Mouse (Mus musculus) heart, embryonic 14.5 days (tissue): ENCODE measurements around the gene Slc45a3. TPM values are rescaled to one million over a fixed set of nuclear protein-coding genes. Genes with fewer than 3 reads are reported as not detected.

ENCODE experiments used
- ATAC-seq: fragments of 200-750 bp; cut with Nextera tagmentation; 2 replicates; pipeline ENCODE4 v1.8.0; 2017; ENCODE audit warnings: low read depth, moderate TSS enrichment; ENCODE audit not compliant: insufficient number of reproducible peaks, insufficient read depth, low FRiP score
- H3K27ac ChIP-seq, 2 experiments: fragments of 200-500 bp in 1 of 2; fragments of 300-500 bp in 1 of 2; sonication (generic) in 1 of 2; replicated peaks in 1 of 2; 2 replicates each; pipeline ENCODE4 v1.5.1; 2012 to 2014; ENCODE audit warnings: low read depth in 2 of 2, low read length in 2 of 2, control low read depth in 1 of 2, mild to moderate bottlenecking in 1 of 2, mixed read lengths in 1 of 2; ENCODE audit not compliant: control insufficient read depth in 1 of 2, insufficient read depth in 1 of 2
- H3K27me3 ChIP-seq: fragments of 300-500 bp; sonication (generic); 2 replicates; pipeline ENCODE4 v1.6.1; 2014; ENCODE audit warnings: mild to moderate bottlenecking, low read length, control low read depth; ENCODE audit not compliant: control insufficient read depth, insufficient read depth
- H3K36me3 ChIP-seq: fragments of 300-500 bp; sonication (generic); 2 replicates; pipeline ENCODE4 v1.6.1; 2014; ENCODE audit warnings: mild to moderate bottlenecking, control low read depth, low read length, mixed read lengths; ENCODE audit not compliant: control insufficient read depth, insufficient read depth
- H3K4me1 ChIP-seq, 2 experiments: fragments of 200-500 bp in 1 of 2; fragments of 300-500 bp in 1 of 2; sonication (generic) in 1 of 2; 2 replicates each; pipeline ENCODE4 v1.6.1; 2012 to 2014; ENCODE audit warnings: low read length in 2 of 2, control low read depth in 1 of 2, mixed read lengths in 1 of 2; ENCODE audit not compliant: control insufficient read depth in 2 of 2, insufficient read depth in 2 of 2
- H3K4me2 ChIP-seq: fragments of 300-500 bp; sonication (generic); 2 replicates; pipeline ENCODE4 v1.6.1; 2014; ENCODE audit warnings: mild to moderate bottlenecking, low read length
- H3K4me3 ChIP-seq, 2 experiments: fragments of 200-500 bp in 1 of 2; fragments of 300-500 bp in 1 of 2; sonication (generic) in 1 of 2; 2 replicates each; pipeline ENCODE4 v1.5.1; 2012 to 2014; ENCODE audit warnings: low read length in 2 of 2, mild to moderate bottlenecking in 2 of 2, control low read depth in 1 of 2, low read depth in 1 of 2, moderate library complexity in 1 of 2; ENCODE audit not compliant: control insufficient read depth in 1 of 2, insufficient read depth in 1 of 2
- H3K9ac ChIP-seq: fragments of 300-500 bp; sonication (generic); 2 replicates; pipeline ENCODE4 v1.6.1; 2014; ENCODE audit warnings: mild to moderate bottlenecking, low read length
- H3K9me3 ChIP-seq: fragments of 300-500 bp; sonication (generic); 2 replicates; pipeline ENCODE4 v1.6.1; 2016; ENCODE audit warnings: low read length, control low read depth; ENCODE audit not compliant: control insufficient read depth
- WGBS: fragments of 180-500 bp; shearing (Covaris S2); extraction: QIAGEN DNeasy Blood & Tissue Kit; methylation state at CpG from one replicate; pipeline ENCODE4 v1.1.7; 2014; 5-methylcytosine and 5-hydroxymethylcytosine counted together
- polyA plus RNA-seq: library from polyadenylated mRNA; unstranded; fragments of >200 nt; fragmentation: Nextera tagmentation; extraction: Ambion mirVana; gene quantifications from 2 replicates; pipeline ENCODE4 v1.2.1, GENCODE M21; 2014

Slc45a3 gene
- polyA plus RNA-seq, 1 experiment from 2014 or later: 3.1 TPM

- Histone ChIP-seq H3K36me3 (peaks cover 86% of the 10 kb centered on the region), H3K4me2 (no peak overlapping the region), H3K9me3 (no peaks in the 10 kb centered on the region), H3K9ac (no peak overlapping the region), H3K27ac (no peak overlapping the region), H3K4me3 (no peak overlapping the region), H3K4me1 (no peaks in the 10 kb centered on the region), H3K27me3 (no peaks in the 10 kb centered on the region)
- 66% methylated on average over 2 of the region's 2 CpGs for WGBS
- no peak for ATAC-seq
Observed at GRCm38 (mm10) chr1:132030574-132030973, 67.8 kb downstream of the Slc45a3 start.

GRCm38 (mm10) chr1:132032172-132032571 lies 69.4 kb downstream of the Slc45a3 start:
- Histone ChIP-seq H3K27ac (no peak overlapping the region), H3K9me3 (no peaks in the 10 kb centered on the region), H3K4me1 (no peaks in the 10 kb centered on the region), H3K36me3 (peaks cover 74% of the 10 kb centered on the region), H3K9ac (no peak overlapping the region), H3K4me2 (no peak overlapping the region), H3K27me3 (no peaks in the 10 kb centered on the region), H3K4me3 (no peak overlapping the region)
- no peak for ATAC-seq
- WGBS: 84% methylated on average over 7 of the region's 7 CpGs

Other genes starting within 250 kb of the Slc45a3 start
- gene Slc26a9, start 218.9 kb upstream of the Slc45a3 start, polyA plus RNA-seq: 0.07 and 0.23 TPM in 2 replicates
- gene Pm20d1, start 165.6 kb upstream of the Slc45a3 start, polyA plus RNA-seq: 2.1 and 2.2 TPM in 2 replicates
- gene Slc41a1, start 135.5 kb upstream of the Slc45a3 start, polyA plus RNA-seq: 7.4 and 8.2 TPM in 2 replicates
- 17.8 and 17.9 TPM in 2 replicates for gene Rab29, start 95.7 kb upstream of the Slc45a3 start, polyA plus RNA-seq
- 27.4 and 32.4 TPM in 2 replicates for gene Nucks1, start 52.4 kb upstream of the Slc45a3 start, polyA plus RNA-seq
- gene Elk4, start 44.6 kb downstream of the Slc45a3 start, polyA plus RNA-seq: 24.7 and 26.1 TPM in 2 replicates
- gene Mfsd4a, start 105.1 kb downstream of the Slc45a3 start, polyA plus RNA-seq: 12.6 and 13.3 TPM in 2 replicates
- gene Cdk18, start 176.7 kb downstream of the Slc45a3 start, polyA plus RNA-seq: 2.7 and 2.9 TPM in 2 replicates
- not detected in 2 replicates for gene Lemd1, start 228.5 kb downstream of the Slc45a3 start, polyA plus RNA-seq
- not detected in 2 replicates for gene AC124108.1, start 228.5 kb downstream of the Slc45a3 start, polyA plus RNA-seq